Mouse (Mus musculus) heart, postnatal 0 days (tissue): ENCODE data around the gene Dbp.

Experiments
- CTCF ChIP-seq: IDR thresholded peaks from 2 replicates; pipeline ENCODE4 v1.5.1; 2016; ENCODE audit warnings: antibody characterized with exemption, control low read depth, low read depth
- EP300 ChIP-seq: IDR thresholded peaks from 2 replicates; pipeline ENCODE4 v1.6.1; 2016; ENCODE audit warnings: antibody characterized with exemption, low read depth

DNA sequence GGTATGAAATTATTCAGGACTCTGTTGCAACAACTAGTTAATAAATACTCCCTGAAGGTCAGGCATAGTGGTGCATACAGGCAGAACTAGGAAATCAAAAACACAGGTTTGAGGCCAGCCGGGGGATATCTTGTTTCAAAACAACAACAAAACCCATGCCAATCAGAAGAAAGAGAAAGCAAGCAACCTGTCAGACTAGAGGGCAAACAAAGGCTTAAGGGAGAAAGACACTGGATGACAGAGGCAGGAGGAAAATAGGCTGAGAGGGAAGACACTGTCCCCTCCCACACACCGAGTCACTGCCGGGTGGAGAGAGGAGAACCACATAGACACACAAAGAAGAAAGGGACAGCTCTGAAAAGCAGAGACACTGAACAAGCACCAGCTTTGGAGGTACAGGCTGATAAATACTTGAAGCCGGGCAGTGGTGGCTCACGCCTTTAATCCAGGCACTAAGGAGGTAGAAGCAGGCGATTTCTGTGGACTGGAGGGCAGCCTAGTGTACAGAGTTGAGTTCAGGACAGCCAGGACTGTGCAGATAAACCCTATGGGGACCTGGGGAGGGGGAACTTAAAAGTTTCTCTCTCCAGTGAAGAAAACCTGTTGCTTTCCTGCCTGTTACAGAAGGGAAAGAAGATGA lies 9.1 kb downstream of the Dbp start:
- TF ChIP-seq CTCF, result no peak
- TF ChIP-seq EP300, result no peak
